Mouse (Mus musculus): Measurements from ENCODE around the gene Tex10.

DNA sequence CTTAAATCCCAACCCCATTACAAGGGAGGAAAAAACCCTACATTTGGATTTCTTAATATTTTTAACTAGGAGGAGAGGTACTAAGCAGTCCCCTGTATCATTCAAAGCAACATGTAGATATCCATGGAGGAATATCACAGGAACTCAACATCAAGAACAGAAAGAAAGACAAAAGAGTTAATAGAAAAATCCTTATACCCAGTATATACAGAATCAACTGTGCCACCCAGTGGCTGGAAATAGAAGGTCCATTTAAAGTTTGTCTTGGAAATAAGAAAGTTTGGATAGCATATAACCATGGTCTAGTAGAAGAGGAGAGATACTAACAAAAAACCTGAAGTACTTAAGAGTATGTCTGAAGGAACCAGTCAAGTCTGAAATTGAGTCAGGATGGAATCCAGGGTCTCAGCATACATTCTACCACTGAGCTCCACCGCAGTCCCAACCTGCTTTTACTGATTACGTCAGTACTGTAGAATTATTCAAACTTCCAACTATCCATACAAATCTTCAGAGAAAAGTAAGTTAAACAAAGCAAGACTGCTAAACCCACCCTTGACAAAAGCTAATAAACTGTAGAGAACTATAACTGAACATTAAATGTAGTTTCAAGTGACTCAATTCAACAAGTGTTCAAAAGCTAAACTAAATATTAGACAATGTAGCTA, 19.0 kb downstream of the Tex10 start:
- no peak for TF ChIP-seq CTCF (IDR thresholded peaks at IDR 0.05; ENCODE audit: borderline replicate concordance, insufficient read depth, low read length)
- TF ChIP-seq POLR2A (IDR thresholded peaks at IDR 0.05; ENCODE audit: low read depth, low read length): no peak

Measured in embryonic fibroblast, embryonic 13.5 days (primary cell).